Mouse (Mus musculus) cortical plate, adult 2 months (tissue): ENCODE measurements around the gene Traf3ip3. TPM values are rescaled to one million over a fixed set of nuclear protein-coding genes. Genes with fewer than 3 reads are reported as not detected.

Experiments
- H3K27ac ChIP-seq: fragments of 200-500 bp; 2 replicates; pipeline ENCODE4 v1.5.1; 2012; ENCODE audit warnings: low read length, control low read depth, inconsistent platforms; ENCODE audit not compliant: insufficient read depth
- H3K4me1 ChIP-seq: fragments of 200-500 bp; 2 replicates; pipeline ENCODE4 v1.6.1; 2011; ENCODE audit warnings: low read length; ENCODE audit not compliant: control insufficient read depth, insufficient read depth
- H3K4me3 ChIP-seq: fragments of 200-500 bp; 2 replicates; pipeline ENCODE4 v1.5.1; 2011; ENCODE audit warnings: mild to moderate bottlenecking, low read length, control low read depth; ENCODE audit not compliant: insufficient read depth
- CTCF ChIP-seq: fragments of 200-500 bp; IDR thresholded peaks from 2 replicates; pipeline ENCODE4 v1.5.1; 2011; ENCODE audit warnings: mild to moderate bottlenecking, control low read depth, low read length; ENCODE audit not compliant: insufficient read depth; ENCODE audit errors: extremely low read depth
- POLR2A ChIP-seq: fragments of 200-500 bp; IDR thresholded peaks from 2 replicates; pipeline ENCODE4 v1.6.1; 2011; ENCODE audit warnings: mild to moderate bottlenecking, low read length, control low read depth; ENCODE audit not compliant: insufficient read depth; ENCODE audit errors: extremely low read depth
- polyA plus RNA-seq: library from polyadenylated mRNA; depleted of rRNA; stranded (reverse); fragments of >200 nt; gene quantifications from 2 replicates; pipeline ENCODE4 v1.2.3, GENCODE M21; 2012

Traf3ip3 gene
- polyA plus RNA-seq, 1 experiment = 2.4 TPM

DNA sequence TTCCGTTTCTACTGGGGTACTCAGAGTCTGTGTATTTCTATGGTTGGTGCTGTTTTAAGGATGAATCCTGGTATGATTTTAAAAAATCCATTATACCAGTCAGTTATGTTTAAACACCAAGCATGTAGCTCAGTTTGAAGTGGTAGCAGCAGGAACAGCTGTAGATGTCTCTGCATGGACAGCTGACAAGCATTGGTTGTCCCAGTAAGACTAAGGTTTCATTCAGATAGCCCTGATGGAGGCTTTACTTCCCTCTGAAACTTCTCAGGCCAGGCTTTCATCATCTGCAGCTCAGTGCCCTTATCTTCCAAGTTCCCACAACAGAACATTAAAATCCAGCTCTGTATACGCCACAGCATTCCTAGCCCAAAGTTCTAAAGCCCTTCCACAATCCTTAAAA, 31.2 kb upstream of the Traf3ip3 start:
- TF ChIP-seq CTCF (no peak), POLR2A (no peak)
- Histone ChIP-seq H3K4me3 (no peak overlapping the region), H3K27ac (no peak overlapping the region), H3K4me1 (no peaks in the 10 kb centered on the region)

GRCm38 (mm10) chr1:193230935-193231334, 29.4 kb upstream of the Traf3ip3 start:
- Histone ChIP-seq H3K4me3 (no peak overlapping the region), H3K27ac (no peak overlapping the region), H3K4me1 (peaks cover 5% of the 10 kb centered on the region)
- TF ChIP-seq POLR2A = no peak
- no peak for TF ChIP-seq CTCF

- Histone ChIP-seq H3K4me3 (no peak overlapping the region), H3K27ac (no peak overlapping the region), H3K4me1 (peaks cover 5% of the 10 kb centered on the region)
- no peak for TF ChIP-seq POLR2A
- no peak for TF ChIP-seq CTCF
These were observed 29.0 kb upstream of the Traf3ip3 start for GRCm38 (mm10) chr1:193230531-193230930.

DNA sequence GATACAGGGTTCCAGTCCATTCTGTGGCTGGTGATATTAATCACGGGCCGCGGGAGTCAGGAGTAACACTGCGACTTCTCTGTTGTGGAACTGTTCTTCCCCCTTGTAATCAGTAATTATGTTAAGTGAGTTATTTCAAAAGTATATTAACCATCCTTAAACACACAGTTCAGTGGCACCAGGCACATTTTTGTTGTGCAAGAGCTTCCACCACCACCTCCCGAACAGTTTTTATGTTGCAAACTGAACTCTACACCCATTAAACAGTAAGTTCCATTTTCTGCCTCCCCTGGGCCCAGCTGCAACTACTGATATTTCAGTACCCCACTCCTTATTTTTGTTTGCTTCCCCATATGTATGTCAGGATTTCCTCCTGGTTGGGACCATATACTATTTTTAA, 28.1 kb upstream of the Traf3ip3 start:
- H3K4me1 ChIP-seq = peaks cover 5% of the 10 kb centered on the region
- no peak overlapping the region for H3K4me3 ChIP-seq
- H3K27ac ChIP-seq = no peak overlapping the region
- TF ChIP-seq POLR2A (no peak), CTCF (no peak)

DNA sequence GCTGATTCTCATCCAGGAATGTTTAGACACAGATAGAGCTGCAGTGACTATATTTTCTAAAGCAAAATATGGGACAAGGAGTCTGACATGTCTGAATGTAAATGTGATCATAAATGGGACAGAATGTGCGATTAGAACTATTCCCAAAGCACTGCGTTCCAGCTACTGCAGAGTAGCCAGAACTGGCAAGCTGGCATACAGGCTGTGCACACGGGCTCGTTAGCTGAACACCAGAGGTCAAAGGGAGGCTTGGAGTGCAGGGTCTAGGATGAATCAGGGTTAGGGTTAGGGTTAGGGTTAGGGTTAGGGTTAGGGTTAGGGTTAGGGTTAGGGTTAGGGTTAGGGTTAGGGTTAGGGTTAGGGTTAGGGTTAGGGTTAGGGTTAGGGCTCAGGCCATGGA, 26.0 kb upstream of the Traf3ip3 start:
- Histone ChIP-seq H3K4me3 (no peak overlapping the region), H3K4me1 (peaks cover 5% of the 10 kb centered on the region), H3K27ac (no peak overlapping the region)
- TF ChIP-seq CTCF (no peak), POLR2A (no peak)

- TF ChIP-seq CTCF = no peak
- TF ChIP-seq POLR2A = no peak
- Histone ChIP-seq H3K27ac (no peak overlapping the region), H3K4me3 (no peak overlapping the region), H3K4me1 (peaks cover 5% of the 10 kb centered on the region)
These were observed 25.4 kb upstream of the Traf3ip3 start for GRCm38 (mm10) chr1:193226724-193227522.

- no peak overlapping the region for H3K27ac ChIP-seq
- TF ChIP-seq POLR2A = no peak
- TF ChIP-seq CTCF = no peak
- peaks cover 5% of the 10 kb centered on the region for H3K4me1 ChIP-seq
- no peak overlapping the region for H3K4me3 ChIP-seq
These were observed 24.6 kb upstream of the Traf3ip3 start for GRCm38 (mm10) chr1:193226114-193226513.

DNA sequence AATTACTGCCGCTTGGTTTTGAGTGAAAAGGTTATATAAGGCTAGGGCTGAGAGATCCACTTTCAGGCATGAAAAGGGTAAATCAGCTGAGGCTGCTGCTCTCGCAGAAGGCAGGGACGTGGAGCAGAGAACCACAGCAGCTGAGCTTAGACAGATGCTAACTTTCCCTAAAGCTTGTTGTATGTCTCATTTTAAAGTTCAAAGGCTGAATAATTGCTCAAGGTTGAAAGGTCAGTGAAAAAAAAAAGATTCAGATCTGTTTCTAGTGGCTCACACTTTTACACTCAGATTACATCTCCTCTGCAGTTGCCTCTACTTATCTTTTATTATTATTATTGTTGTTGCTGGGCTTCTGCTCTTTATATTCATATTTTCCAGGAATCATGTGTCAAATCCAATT, 24.0 kb upstream of the Traf3ip3 start:
- H3K27ac ChIP-seq = no peak overlapping the region
- H3K4me3 ChIP-seq = no peak overlapping the region
- TF ChIP-seq POLR2A (no peak), CTCF (no peak)
- peaks cover 5% of the 10 kb centered on the region for H3K4me1 ChIP-seq

DNA sequence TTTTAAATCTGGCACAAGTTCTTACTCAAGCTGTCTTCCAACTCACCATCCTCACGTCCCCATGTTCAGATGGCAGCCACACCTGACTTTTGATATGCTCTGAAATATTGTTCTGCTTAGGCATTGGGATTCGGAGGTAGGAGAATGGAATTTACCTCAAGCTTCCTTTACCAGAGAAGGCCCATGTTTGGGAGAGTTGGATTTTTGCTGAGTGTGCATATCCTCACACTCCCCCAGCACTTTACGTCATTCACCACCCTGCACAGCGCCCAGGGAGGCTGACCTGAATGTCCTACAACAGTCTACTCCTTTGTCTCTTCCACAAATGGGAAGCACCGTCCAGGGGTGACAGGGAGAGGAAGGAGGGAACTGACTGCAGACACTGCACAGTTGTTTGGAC, 18.9 kb upstream of the Traf3ip3 start:
- TF ChIP-seq CTCF = no peak
- no peak for TF ChIP-seq POLR2A
- H3K4me1 ChIP-seq = no peaks in the 10 kb centered on the region; the same call in 1 of the 2 replicates
- H3K4me3 ChIP-seq = no peak overlapping the region
- H3K27ac ChIP-seq = no peak overlapping the region

DNA sequence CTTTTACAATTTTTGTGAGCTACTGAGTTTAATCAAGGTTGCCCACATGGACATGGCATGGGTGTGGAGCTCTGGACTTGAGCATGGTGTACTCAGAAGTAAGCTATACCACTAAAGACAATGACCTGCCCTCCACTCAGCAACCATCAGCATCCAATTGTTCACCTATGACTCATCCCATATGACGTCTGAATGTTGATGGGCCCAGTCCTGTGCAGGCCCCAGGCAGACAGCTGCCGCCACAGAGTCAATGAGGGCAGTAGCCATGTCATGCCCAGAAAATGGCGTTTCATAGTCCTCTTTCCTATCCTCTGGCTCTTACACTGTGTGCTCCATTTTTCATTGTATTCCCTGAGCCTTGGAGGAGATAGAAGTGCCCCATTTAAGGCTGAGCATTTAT, 14.5 kb upstream of the Traf3ip3 start:
- H3K4me3 ChIP-seq = no peak overlapping the region
- TF ChIP-seq POLR2A = no peak
- TF ChIP-seq CTCF = no peak
- no peaks in the 10 kb centered on the region for H3K4me1 ChIP-seq
- no peak overlapping the region for H3K27ac ChIP-seq
